Mouse (Mus musculus): Measurements from ENCODE around the gene Crebrf. TPM values are rescaled to one million over a fixed set of nuclear protein-coding genes. Genes with fewer than 3 reads are reported as not detected.
A peak's percentile ranks its signal among the peaks of the same experiment; 100 is the strongest.

Crebrf gene
- total and polyA plus RNA-seq, 2 experiments from 2014 or later: 11.0 to 31.4 TPM

- no peak overlapping the region for H3K9ac ChIP-seq
- DNase-seq: no peak
These were observed 22.0 kb upstream of the Crebrf start for GRCm38 (mm10) chr17:26693424-26693823.

GRCm38 (mm10) chr17:26694171-26694570 lies 21.3 kb upstream of the Crebrf start:
- Histone ChIP-seq H3K36me3 (ENCODE audit: insufficient read depth) (peaks cover 34% of the 10 kb centered on the region), H3K4me3 (ENCODE audit: low read depth, low read length) (no peak overlapping the region), H3K4me1 (ENCODE audit: insufficient read depth) (no peaks in the 10 kb centered on the region; the same call in 1 of the 2 replicates), H3K9me3 (ENCODE audit: low read length) (no peaks in the 10 kb centered on the region), H3K27me3 (ENCODE audit: insufficient read depth, low read length) (no peaks in the 10 kb centered on the region), H3K4me2 (ENCODE audit: low read depth) (no peak overlapping the region), H3K9ac (no peak overlapping the region), H3K27ac (ENCODE audit: low read depth, low read length) (no peak overlapping the region; the same call in 1 of the 2 replicates)
- 44% methylated on average over 7 of the region's 7 CpGs for WGBS
- DNase-seq (no peak), ATAC-seq (no peak)
- TF ChIP-seq CTCF (IDR thresholded peaks at IDR 0.05; ENCODE audit: low read depth): no peak

More at GRCm38 (mm10) chr17:26693424-26693823, 22.0 kb upstream of the Crebrf start:
- Histone ChIP-seq H3K27me3 (ENCODE audit: insufficient read depth, low read length) (no peaks in the 10 kb centered on the region), H3K4me3 (ENCODE audit: low read depth, low read length) (no peak overlapping the region), H3K4me1 (ENCODE audit: insufficient read depth) (no peaks in the 10 kb centered on the region; the same call in 1 of the 2 replicates), H3K4me2 (ENCODE audit: low read depth) (no peak overlapping the region), H3K36me3 (ENCODE audit: insufficient read depth) (peaks cover 29% of the 10 kb centered on the region), H3K27ac (ENCODE audit: low read depth, low read length) (no peak overlapping the region), H3K9me3 (ENCODE audit: low read length) (no peaks in the 10 kb centered on the region)
- WGBS: 77% methylated on average over 7 of the region's 7 CpGs
- no peak for ATAC-seq
- no peak for TF ChIP-seq CTCF (IDR thresholded peaks at IDR 0.05; ENCODE audit: low read depth)

GRCm38 (mm10) chr17:26695193-26695592 lies 20.3 kb upstream of the Crebrf start:
- Histone ChIP-seq H3K9ac (no peak overlapping the region), H3K4me1 (ENCODE audit: insufficient read depth) (no peaks in the 10 kb centered on the region; the same call in 1 of the 2 replicates), H3K9me3 (ENCODE audit: low read length) (no peaks in the 10 kb centered on the region), H3K27me3 (ENCODE audit: insufficient read depth, low read length) (no peaks in the 10 kb centered on the region), H3K4me2 (ENCODE audit: low read depth) (no peak overlapping the region), H3K4me3 (ENCODE audit: low read depth, low read length) (no peak overlapping the region), H3K36me3 (ENCODE audit: insufficient read depth) (peaks cover 43% of the 10 kb centered on the region), H3K27ac (ENCODE audit: low read depth, low read length) (no peak overlapping the region)
- no peak for TF ChIP-seq CTCF (IDR thresholded peaks at IDR 0.05; ENCODE audit: low read depth)
- 82% methylated on average over 3 of the region's 3 CpGs for WGBS
- no peak for ATAC-seq
- no peak for DNase-seq

- no peak overlapping the region for H3K27ac ChIP-seq (ENCODE audit: low read depth, low read length)
- WGBS: 96% methylated on average over 5 of the region's 5 CpGs
- no peak overlapping the region for H3K4me3 ChIP-seq (ENCODE audit: low read depth, low read length)
These were observed 16.6 kb upstream of the Crebrf start for GRCm38 (mm10) chr17:26698846-26699245.

GRCm38 (mm10) chr17:26699819-26700616 lies 15.4 kb upstream of the Crebrf start:
- peaks cover 43% of the 10 kb centered on the region for H3K36me3 ChIP-seq (ENCODE audit: insufficient read depth)
- H3K9ac ChIP-seq: no peak overlapping the region
- ATAC-seq (no peak), DNase-seq (no peak)
- WGBS: 91% methylated on average over 10 of the region's 10 CpGs
- H3K27ac ChIP-seq (ENCODE audit: low read depth, low read length): no peak overlapping the region
- H3K4me2 ChIP-seq (ENCODE audit: low read depth): no peak overlapping the region
- H3K4me3 ChIP-seq (ENCODE audit: low read depth, low read length): no peak overlapping the region
- H3K4me1 ChIP-seq (ENCODE audit: insufficient read depth): no peaks in the 10 kb centered on the region
- no peaks in the 10 kb centered on the region for H3K9me3 ChIP-seq (ENCODE audit: low read length)
- H3K27me3 ChIP-seq (ENCODE audit: insufficient read depth, low read length): no peaks in the 10 kb centered on the region
- no peak for TF ChIP-seq CTCF (IDR thresholded peaks at IDR 0.05; ENCODE audit: low read depth)

More at GRCm38 (mm10) chr17:26698846-26699245, 16.6 kb upstream of the Crebrf start:
- ATAC-seq (no peak), DNase-seq (no peak)
- Histone ChIP-seq H3K4me1 (ENCODE audit: insufficient read depth) (no peaks in the 10 kb centered on the region), H3K9me3 (ENCODE audit: low read length) (no peaks in the 10 kb centered on the region), H3K9ac (no peak overlapping the region), H3K36me3 (ENCODE audit: insufficient read depth) (peaks cover 43% of the 10 kb centered on the region), H3K27me3 (ENCODE audit: insufficient read depth, low read length) (no peaks in the 10 kb centered on the region), H3K4me2 (ENCODE audit: low read depth) (no peak overlapping the region)
- TF ChIP-seq CTCF (IDR thresholded peaks at IDR 0.05; ENCODE audit: low read depth): peak; percentile 29; the same call in 1 of the 2 replicates

- Histone ChIP-seq H3K27ac (ENCODE audit: low read depth, low read length) (no peak overlapping the region), H3K9ac (no peak overlapping the region), H3K27me3 (ENCODE audit: insufficient read depth, low read length) (no peaks in the 10 kb centered on the region), H3K9me3 (ENCODE audit: low read length) (no peaks in the 10 kb centered on the region), H3K36me3 (ENCODE audit: insufficient read depth) (peaks cover 28% of the 10 kb centered on the region), H3K4me2 (ENCODE audit: low read depth) (no peak overlapping the region), H3K4me1 (ENCODE audit: insufficient read depth) (no peaks in the 10 kb centered on the region), H3K4me3 (ENCODE audit: low read depth, low read length) (no peak overlapping the region)
- DNase-seq (no peak), ATAC-seq (peak; percentile 25; the same call in 1 of the 2 replicates)
- WGBS: 78% methylated on average over 13 of the region's 13 CpGs
- no peak for TF ChIP-seq CTCF (IDR thresholded peaks at IDR 0.05; ENCODE audit: low read depth)
These were observed 13.9 kb upstream of the Crebrf start for GRCm38 (mm10) chr17:26701565-26701964.

- H3K4me1 ChIP-seq (ENCODE audit: insufficient read depth): no peaks in the 10 kb centered on the region
- no peak overlapping the region for H3K9ac ChIP-seq
- no peaks in the 10 kb centered on the region for H3K9me3 ChIP-seq (ENCODE audit: low read length)
- no peaks in the 10 kb centered on the region for H3K27me3 ChIP-seq (ENCODE audit: insufficient read depth, low read length)
- H3K27ac ChIP-seq (ENCODE audit: low read depth, low read length): no peak overlapping the region
- H3K36me3 ChIP-seq (ENCODE audit: insufficient read depth): peaks cover 24% of the 10 kb centered on the region
- H3K4me2 ChIP-seq (ENCODE audit: low read depth): no peak overlapping the region
- no peak overlapping the region for H3K4me3 ChIP-seq (ENCODE audit: low read depth, low read length)
- WGBS: 89% methylated on average over 4 of the region's 4 CpGs
- DNase-seq: no peak
- ATAC-seq: no peak
- no peak for TF ChIP-seq CTCF (IDR thresholded peaks at IDR 0.05; ENCODE audit: low read depth)
These were observed 12.8 kb upstream of the Crebrf start for GRCm38 (mm10) chr17:26702621-26703020.
